Mouse (Mus musculus) lung, adult 2 months (tissue): ENCODE measurements around the gene Sphk2.

Experiments
- CTCF ChIP-seq: fragments of 200-500 bp; IDR thresholded peaks from 2 replicates; pipeline ENCODE4 v1.5.1; 2011; ENCODE audit warnings: mild to moderate bottlenecking, low read length, control low read depth; ENCODE audit not compliant: insufficient read depth
- POLR2A ChIP-seq: fragments of 200-500 bp; IDR thresholded peaks from 2 replicates; pipeline ENCODE4 v1.6.1; 2011; ENCODE audit warnings: low read depth, mild to moderate bottlenecking, control low read depth, low read length, borderline replicate concordance; ENCODE audit errors: extremely low read depth

DNA sequence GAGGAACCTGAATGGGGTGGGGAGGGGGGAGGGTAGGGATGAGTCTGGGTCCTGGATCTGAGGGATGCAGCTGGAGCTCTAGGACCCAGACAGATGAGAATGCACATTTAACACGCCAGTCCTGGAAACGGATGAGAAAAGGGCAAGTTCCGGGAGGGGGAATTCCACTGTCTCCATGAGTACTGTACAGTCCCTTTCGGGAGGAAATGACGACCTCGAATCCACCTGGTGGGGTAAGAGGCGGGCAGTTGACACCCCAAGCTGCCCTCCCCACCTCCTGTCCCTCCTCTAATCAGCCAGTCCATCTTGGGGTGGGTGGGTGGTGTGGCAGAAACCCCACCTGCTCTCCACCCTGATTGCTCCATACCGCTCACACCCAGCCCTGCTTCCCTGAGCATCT lies 48.2 kb upstream of the Sphk2 start:
- no peak for TF ChIP-seq POLR2A
- TF ChIP-seq CTCF, result no peak
